Mouse (Mus musculus) CH12F3 (cell line): ENCODE results near the gene Zbtb38.

Source experiments
- in situ Hi-C: fragments of 300-500 bp; cut with MboI; formaldehyde crosslinking; loops from 2 replicates; pipeline ENCODE4 v1.14.3; 2020; ENCODE audit warnings: low sequenced_read_pairs

The Zbtb38 gene

DNA sequence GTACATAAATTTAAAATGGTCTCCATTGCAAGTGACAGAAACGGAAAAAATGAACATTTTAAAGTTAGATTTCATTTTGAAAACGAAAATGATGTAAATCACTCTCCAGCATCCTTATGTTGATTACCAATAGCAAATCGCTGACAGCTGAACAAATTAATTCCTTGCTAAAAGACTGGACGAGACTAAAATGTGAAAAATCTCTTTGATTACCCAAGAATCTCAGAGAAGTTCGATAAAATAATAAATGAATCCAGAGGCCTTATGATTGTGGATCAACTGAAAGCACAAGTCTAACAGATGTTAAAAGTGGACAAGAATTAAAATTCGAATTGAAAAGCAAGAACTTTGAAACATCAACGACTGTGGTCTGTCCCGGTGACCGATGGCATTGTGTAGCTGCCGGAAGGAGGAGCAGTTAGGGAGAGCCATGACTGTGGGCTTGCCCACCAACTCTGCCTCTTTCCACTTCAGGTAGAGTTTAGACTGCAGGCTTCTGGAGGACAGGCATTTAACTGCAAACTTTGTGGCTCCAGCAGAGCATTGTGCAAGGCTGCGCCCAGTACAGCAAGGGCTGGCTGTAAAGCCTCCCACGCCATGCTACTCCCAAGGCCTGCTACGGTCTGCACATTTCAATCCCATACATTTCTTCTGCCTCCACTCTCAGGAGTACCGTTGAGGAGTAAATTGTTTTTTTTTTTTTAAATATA is 35.7 kb downstream of the Zbtb38 start:
- in situ Hi-C loops, result no loop called here

DNA sequence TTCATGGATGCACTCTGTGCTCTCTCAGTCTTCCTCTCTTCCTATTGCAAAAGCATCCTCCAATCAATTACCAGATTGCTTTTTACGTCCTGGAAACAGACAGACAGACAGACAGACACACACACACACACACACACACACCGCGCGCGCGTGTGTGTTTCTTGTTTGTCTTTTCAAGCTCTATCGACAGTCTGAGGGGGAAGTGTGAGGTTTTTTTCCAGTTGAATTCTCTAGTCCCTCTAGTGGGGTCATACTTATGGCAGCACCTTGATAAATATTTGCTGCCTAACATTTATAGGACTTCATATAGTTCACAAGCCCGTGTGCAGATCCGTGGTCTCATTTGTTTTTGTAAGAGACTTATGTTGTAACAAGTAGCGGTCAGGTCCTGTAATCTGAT is 36.5 kb downstream of the Zbtb38 start:
- in situ Hi-C loops, result no loop called here

DNA sequence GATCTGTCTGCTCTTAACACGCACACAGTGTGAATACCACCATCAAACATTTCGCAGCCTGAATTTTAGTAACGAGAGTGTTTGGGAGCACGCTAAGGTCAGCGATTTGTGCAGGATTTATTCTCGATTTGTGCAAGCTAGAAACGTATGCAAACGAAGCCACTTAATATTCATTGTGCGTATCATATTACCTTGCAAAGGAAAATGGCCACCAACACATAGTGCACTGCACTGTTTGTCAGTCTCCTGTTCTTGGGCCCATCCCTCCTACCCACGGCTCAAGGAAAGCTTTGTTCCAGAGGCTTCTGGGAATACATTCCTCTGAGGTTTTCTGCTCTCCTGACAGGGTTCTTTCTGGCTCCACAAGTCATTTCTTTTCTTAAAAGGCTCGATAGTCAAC is 37.5 kb downstream of the Zbtb38 start:
- in situ Hi-C loops, result no loop called here

DNA sequence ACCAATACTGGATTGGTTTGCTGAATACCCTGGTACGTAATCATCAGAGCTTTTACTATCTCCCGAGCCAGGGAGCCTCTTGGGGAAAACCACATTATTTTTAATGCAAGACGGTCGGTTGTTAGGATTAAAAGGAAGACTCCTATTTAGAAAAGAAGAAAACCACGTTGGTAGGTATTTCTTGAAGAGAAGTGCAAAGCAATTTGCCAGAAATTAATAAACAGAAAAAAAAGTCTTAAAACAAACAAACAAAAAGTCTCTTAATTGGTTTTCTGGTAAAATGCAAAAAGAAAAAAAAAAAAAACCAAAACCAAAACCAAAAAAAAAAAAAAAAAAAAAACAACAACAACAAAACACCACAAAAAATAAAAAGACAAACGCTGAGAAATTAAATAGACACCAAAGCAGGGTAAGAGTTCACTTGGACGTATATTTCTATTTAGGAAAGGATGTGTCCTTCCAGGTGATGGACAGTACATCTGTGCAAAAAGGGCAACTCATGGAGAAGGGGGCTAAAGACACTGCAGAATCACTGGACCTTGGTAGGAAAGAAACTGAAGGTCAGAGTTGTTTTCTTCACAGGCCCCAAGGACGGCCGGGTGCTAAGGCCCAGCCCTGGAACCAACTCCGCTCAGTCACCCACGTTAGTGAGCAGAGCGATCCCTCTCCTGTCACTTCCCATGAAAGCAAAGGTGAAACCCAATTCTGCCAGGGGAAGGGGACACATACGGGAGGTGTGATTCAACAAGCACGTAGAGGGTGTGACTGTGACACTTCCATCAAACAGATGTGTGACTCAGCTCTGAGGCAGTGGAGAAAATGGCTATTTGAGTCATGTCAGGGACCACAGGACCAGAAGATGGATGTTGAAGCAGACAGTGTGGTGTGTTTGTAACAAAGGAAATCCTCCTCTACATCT is 38.9 kb downstream of the Zbtb38 start:
- in situ Hi-C loops, result no loop called here

DNA sequence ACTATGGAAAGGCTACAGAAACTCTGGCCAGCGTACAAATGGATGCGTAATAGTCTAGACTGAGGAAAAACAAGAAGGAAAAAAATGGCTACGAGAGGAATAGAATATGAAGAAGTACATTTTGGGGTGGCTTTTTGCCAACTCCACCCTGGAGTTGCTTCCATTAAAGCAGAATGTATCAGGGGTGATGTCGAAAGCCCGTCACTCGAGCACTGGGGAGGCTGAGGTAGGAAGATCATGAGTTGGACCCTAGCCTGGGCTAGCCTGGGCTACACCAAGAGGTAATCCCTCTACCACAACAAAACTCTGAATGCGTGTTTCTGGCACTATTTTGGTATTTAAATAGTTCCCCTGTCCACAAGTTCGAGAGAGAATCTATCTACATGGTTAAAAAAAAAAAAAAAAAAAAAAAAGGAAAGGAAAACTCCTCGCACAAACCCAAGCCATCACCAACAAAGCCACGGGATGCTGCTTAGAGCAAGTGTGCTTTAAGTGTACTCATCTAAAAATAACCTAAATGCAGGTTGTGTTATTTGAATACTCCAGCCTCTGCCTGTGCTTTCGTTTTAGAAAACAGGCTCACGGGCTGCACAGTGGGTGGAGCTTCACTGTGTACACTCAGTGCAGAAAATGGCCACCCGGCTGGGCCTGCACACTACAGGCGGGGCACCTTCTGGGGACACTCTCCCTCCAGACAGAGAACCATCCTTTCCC is 39.7 kb downstream of the Zbtb38 start:
- in situ Hi-C loops, result no loop called here

DNA sequence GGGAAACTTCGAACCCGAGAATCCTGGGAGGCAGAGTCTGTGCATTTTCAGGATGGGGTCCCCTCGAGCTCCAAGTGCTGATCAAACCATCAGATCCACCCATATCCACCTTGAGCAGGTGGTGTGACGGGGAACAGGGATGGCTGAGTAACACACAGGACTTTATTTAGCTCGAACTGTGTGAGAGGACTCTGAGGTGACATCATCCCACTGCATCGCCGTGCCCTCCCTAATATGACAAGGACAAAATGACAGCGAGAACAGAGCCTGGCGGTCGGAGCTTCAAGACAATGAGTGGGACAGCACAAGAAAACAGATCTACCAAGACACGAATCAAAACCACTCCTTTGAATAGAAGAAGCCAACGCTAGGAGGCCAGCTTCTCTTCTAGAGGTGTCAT is 40.6 kb downstream of the Zbtb38 start:
- in situ Hi-C loops, result no loop called here

DNA sequence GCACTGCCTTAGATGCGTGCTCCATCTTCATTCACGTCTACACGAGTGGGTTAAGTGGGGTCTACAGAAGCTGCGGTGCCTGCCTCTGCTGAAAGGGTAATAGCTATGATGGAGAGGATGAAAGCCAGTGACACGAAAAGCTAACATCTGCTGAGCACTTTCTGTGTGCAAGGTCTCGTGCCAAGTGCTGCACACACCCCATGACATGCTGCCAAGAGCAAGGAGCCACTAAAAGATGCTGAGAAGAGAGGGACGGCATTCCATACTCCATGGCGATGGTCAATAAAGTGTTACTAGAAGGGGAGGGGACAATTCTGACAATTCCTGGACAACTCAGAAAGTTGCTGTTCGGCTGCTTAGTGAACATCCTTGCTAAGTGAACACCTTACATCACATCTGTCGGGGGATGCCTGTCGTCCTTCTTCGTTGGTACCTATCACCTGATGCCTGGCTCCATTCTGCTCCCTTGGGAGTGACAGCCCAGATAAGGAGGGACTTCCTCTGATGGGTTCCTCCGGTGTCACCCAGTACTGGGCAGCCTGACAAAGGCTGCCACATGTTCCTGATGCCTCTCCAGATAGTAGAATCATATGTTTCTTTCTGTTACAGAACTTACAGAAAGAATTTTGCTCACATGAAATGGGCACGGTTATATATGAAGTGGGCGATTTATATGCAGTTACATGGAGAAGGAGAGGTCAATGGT is 42.2 kb downstream of the Zbtb38 start:
- in situ Hi-C loops, result no loop called here

DNA sequence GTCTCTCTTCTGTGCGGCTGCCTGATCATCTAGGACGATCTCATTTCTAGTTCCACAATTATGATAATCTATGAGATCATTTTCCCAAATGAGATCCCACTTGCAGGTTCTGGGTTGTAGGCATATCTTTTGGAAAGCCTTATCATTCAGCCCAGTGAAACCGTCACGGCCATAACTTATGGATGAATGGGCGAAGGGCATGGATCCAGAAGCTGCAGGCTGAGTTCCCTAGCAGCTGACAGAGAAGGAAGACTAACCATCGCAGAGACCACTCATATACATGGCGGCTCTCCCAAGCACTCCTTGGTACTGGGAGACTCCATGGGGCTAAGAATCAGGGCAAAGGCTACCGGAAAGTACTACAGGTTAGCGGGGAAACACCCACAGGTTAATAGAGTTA is 43.7 kb downstream of the Zbtb38 start:
- in situ Hi-C loops, result no loop called here

DNA sequence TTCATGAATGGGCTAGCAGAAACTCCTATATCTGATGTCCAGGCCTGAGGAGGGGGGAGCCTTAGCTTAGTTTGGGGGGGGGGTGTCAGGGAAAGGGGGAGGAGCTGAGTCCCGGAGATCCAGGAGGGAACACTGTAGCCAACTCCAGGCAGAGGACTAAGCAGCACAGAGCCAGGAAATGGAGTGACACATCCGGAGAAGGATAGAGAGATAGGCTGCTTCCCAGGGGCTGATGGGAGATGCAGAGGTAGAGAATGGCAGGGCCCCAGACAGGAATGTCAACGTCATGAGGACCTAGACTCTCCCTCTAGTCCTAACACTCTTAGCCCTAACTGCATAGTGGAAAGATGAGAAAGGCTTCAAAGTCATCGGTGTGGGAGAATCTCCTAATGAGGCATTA is 44.7 kb downstream of the Zbtb38 start:
- in situ Hi-C loops, result no loop called here

DNA sequence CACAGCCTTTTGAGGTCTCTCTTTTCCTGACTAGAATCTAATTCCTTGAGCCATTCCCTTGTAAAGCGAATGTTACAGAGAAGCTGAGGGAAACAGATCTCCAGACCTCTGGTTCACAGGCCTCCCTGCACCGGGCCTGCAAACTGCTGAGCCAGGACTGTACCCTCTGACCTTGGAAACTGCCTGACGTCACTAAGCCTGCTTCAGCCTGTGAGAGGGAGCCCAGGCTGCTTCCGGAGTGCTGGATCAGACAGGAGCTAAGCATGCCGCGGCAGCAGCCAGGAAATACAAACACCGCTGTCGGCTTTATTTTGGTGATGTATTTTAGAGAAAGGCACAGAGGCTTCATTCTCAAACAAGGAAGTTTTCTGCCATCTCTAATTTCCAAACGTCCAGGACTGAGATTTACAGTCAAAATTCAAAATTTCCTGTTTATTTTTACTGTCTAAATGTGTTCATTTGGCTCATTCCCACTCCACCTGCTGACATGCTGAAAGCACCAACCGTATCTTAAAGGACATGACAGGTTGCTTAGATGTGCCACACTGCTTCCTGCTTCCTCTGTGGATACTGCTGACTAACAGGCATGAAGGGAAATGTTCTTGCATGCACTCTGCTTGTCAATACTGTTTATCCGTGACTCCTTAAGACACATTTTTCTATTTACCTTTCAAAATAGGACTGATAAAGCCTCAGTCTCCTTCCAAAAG is 46.9 kb downstream of the Zbtb38 start:
- in situ Hi-C loops, result no loop called here

DNA sequence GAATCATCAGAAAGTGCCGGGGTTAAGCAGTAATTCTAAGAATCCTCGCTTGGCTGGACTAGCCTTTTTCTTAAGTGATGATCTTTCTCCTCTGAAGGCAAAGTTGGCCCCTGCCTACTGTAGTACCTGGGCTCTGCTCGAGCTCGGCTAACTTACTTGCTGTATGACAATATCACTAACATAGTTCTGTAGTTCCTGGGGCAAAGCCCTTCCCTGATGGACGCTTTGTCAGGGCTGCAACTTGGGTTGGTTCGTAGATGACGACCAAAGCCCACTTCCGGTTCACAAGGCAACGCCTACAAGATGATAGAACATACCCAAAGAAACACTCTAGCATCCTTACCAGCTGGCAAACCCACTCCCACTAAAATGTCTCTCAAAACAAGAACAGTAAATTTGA is 47.7 kb downstream of the Zbtb38 start:
- in situ Hi-C loops, result no loop called here

DNA sequence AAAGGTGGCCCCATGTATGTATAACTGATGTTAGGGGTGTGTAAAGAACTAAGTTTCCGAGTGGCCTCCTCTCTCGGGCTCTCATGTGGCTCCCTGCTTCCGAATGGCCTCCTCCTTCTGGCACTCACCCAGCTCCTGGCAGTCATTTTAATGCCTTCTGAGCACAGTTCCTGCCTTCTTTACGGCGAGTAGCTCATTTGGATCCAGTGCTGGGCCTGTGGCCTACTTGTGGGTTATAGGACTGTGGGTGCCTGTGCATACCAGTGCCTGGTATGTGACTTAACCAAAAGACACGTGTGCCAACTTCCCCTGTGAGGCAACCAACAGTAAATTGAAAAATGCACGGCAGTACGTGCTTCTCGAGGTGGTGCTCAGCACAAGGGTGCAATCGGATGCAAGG is 50.7 kb downstream of the Zbtb38 start:
- in situ Hi-C loops, result no loop called here

DNA sequence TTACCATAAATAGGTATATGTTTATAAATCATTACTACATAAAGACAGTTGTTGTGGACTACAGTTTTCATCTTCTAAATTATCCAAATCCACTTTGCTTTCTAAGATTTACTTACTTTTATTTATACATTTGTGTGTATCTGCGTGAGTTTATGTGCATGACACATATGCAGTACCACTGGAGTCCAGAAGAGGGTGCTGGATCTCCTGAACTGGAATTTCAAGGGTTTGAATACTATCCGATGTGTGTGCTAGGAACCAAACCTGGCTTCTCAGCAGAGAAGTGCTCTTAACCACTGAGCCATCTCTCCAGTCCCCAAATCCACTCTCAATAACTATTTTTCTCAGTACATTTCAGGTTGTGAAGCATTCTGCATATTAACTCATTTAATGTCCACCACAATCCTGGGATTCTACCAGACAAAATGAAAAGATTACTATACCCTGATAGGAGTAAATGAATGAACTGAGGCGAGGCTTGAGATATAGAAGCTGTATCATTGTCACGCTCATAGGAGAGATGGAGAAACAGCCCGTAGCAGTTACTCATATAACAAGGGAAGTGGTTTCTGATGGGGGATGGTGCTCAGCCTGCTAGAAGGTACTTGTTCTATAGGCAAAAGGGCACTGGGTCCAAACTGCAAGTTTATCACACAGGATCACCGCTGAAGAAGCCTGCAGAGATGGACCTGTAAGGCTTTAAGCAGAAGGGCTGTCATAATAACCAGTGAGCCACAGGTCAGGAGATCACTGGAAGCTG is 53.2 kb downstream of the Zbtb38 start:
- in situ Hi-C loops, result no loop called here

DNA sequence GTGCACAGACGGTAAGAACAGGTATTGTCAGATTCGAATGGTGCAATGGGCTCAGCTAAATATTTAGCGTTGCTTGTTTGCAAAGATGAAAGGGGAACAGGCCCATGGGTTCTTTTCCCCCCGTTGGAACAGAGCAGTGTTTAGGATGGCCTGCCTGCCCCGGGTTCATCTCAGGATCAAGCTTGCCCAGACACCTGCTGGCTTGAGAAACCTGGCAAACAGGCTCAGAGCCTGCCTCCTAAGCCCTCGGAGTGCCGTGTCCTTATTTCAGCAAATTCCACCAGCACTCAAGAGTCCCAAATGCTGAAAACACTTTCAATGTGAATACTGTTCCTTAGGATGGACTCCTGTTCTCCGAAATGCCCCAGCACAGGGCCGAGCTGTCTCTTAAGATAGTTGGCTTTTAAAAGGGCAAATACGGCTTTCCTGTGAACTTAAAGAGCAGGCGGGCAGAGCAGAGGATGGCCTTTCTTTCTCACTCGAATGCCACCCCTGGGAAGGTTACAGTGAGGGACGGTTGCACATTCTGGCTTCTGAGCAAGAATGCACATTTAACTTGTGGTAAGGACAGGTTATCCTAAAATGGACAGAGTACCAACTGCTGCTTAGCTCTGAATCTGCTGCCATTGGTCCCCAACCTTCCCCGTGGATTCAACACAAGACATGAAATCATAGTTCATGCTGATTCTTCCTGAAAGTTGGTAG is 55.7 kb downstream of the Zbtb38 start:
- in situ Hi-C loops, result no loop called here

DNA sequence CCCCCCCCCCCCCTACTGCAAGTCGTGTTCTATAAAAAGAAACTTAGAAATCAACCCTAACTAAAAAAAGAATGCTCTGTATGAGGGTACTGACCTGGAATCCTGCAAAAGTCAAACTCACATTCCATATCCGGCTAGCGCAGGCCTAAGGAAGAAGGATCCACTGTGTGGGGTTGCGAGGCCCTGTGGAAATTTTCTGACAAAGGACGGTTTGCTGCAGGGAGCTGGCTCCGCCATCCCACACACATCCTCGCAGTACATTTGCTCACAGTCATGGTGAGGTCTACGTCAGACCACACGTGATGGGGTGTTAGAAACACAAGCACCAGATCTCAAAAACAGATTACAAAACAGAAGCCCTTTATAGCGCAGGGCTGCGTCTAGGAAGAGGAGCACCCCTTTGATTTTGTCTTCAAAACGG is 56.5 kb downstream of the Zbtb38 start:
- in situ Hi-C loops, result no loop called here

DNA sequence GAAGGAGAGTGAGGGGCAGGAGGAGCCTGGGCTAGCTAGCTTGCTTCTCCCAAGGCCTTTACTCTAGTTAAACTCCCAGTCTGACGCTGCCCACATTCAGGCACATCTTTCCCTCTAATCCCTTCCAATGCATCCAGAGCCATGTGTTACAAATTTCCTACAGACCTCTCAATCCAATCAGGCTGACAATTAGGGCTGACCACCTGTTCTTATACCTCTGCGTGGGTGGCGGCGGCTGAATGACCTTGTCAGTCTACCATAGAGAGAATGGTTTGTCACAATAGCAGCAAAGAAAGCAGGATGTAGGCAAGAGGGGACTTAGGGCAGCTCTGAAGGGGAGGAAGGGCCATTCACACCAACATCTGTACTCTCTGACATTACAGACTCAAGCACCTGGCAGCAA is 62.2 kb downstream of the Zbtb38 start:
- in situ Hi-C loops, result no loop called here

DNA sequence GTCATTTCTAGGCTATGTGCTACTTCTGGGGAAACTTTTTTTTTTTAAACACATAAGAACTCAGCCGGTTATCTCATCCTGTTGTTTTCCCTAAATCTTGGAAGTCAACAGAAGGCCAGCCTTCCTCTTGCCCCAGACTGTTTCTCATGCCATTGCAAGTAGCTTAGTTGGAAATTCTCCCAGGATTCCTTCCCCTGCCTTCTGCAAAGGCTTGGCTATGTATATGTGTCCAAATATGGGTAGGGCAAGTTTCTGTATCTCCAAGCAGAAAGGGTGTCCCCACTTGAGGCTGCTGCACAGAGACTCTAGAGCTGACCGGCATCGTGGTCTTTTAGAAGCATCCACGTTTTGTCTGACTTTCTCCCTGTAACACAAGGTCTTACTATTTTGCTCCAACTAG is 63.6 kb downstream of the Zbtb38 start:
- in situ Hi-C loops, result no loop called here

DNA sequence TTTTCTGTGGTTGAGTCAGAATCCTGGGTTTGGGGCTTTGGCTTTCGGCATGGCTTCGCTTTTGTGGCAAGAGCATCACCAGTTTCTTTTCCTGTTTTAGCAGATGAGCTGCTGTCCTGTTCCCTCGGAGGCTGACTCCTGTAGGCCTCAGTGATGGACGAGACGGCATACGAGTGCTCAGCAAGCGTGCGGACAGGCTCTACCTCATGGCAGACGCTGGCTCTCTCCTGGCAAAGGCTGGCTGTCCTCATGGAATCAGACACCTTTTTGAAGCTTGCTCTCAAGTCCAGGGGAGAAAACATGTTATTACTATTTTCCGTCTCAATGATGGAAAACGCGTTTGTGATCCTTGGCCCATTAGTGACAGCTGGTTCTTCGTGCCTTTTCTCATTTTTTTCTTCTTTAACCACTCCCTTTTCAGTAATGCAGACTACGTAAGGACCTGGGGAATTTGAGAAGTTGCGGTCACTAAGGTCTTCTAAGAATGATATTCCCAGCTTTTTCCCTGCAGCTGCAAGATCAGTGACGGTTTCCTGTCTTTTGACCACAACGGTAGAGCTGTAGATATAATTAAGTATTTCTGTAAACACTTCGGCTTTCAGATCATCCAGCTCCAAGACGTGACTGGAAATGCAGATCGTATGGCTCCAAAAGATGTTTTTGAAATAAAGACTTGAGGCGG is 64.3 kb downstream of the Zbtb38 start:
- in situ Hi-C loops, result no loop called here
